In genomic region chr1:176996166-176996565, GRCm38 (mm10) we compare ENCODE assay signal across 9 mouse cellular contexts.
A peak's percentile ranks its signal among the peaks of the same experiment; 100 is the strongest.
DNase-seq lines count a peak whose midpoint lies in the region; ATAC-seq and TF ChIP-seq lines count a peak whose summit lies in the region.
"Had no signal": no experiment of that assay in that cellular context is flagged by ENCODE, and none has a peak within 500 bp of the region (broad histone marks: within the 10 kb centered on the region; RNA-seq: fewer than 3 reads in every experiment).

No protein-coding gene starts in this region.

- no peak overlapping the region; the same call in 1 of the 2 replicates for H3K27ac ChIP-seq in midbrain, embryonic 11.5 days (ENCODE audit: low read depth, low read length)
- H3K27ac ChIP-seq in midbrain, postnatal 0 days (ENCODE audit: low read depth, low read length), result no peak overlapping the region
- peak overlapping the region; percentile 86 for H3K27ac ChIP-seq in embryonic facial prominence, embryonic 10.5 days (replicated peaks)
- H3K27ac ChIP-seq in forebrain, embryonic 15.5 days (replicated peaks), result peak overlapping the region; percentile 99
- 0 out of 2 replicates have a peak overlapping the region, but pooled peaks have one; percentile 89 for H3K27ac ChIP-seq in midbrain, embryonic 13.5 days
- H3K27ac ChIP-seq: lung, embryonic 15.5 days had no signal

- peak; percentile 85 for DNase-seq in midbrain, embryonic 11.5 days (ENCODE audit: low spot score, missing footprints)
- no peak for DNase-seq in midbrain, postnatal 0 days (ENCODE audit: low spot score)
- DNase-seq in embryonic facial prominence, embryonic 10.5 days (ENCODE audit: low spot score), result no peak
- no peak for DNase-seq in adrenal gland, adult (ENCODE audit: inconsistent age in 2 of 2, low spot score in 1 of 2)
- DNase-seq in kidney, adult 11 months, result no peak
- DNase-seq: adrenal gland, postnatal 25 days had no signal

- H3K4me2 ChIP-seq in midbrain, embryonic 11.5 days, result no peak overlapping the region
- H3K4me2 ChIP-seq in midbrain, postnatal 0 days (ENCODE audit: low read depth, low read length, poor library complexity, severe bottlenecking), result no peak overlapping the region
- no peak overlapping the region for H3K4me2 ChIP-seq in forebrain, embryonic 15.5 days (replicated peaks)
- H3K4me2 ChIP-seq in midbrain, embryonic 13.5 days (replicated peaks), result no peak overlapping the region

- no peak overlapping the region; the same call in 1 of the 2 replicates for H3K9ac ChIP-seq in midbrain, embryonic 11.5 days (ENCODE audit: low read length)
- no peak overlapping the region for H3K9ac ChIP-seq in midbrain, postnatal 0 days (replicated peaks; ENCODE audit: low read length, poor library complexity, severe bottlenecking)
- H3K9ac ChIP-seq in forebrain, embryonic 15.5 days (replicated peaks), result no peak overlapping the region
- no peak overlapping the region for H3K9ac ChIP-seq in midbrain, embryonic 13.5 days (replicated peaks)
- H3K9ac ChIP-seq: lung, embryonic 15.5 days had no signal

- no peak for ATAC-seq in midbrain, embryonic 11.5 days (ENCODE audit: low FRiP score)
- ATAC-seq in midbrain, postnatal 0 days (ENCODE audit: low FRiP score), result no peak
- no peak for ATAC-seq in forebrain, embryonic 15.5 days (replicated peaks)
- ATAC-seq in midbrain, embryonic 13.5 days, result no peak

- no peaks in the 10 kb centered on the region for H3K9me3 ChIP-seq in midbrain, embryonic 11.5 days (ENCODE audit: control insufficient read depth, low read length)
- H3K9me3 ChIP-seq in midbrain, postnatal 0 days (ENCODE audit: low read length), result no peaks in the 10 kb centered on the region
- H3K9me3 ChIP-seq in embryonic facial prominence, embryonic 10.5 days, result no peaks in the 10 kb centered on the region
- H3K9me3 ChIP-seq in forebrain, embryonic 15.5 days, result no peaks in the 10 kb centered on the region
- H3K9me3 ChIP-seq in midbrain, embryonic 13.5 days, result no peaks in the 10 kb centered on the region
- H3K9me3 ChIP-seq: lung, embryonic 15.5 days had no signal

- H3K4me1 ChIP-seq in midbrain, embryonic 11.5 days (ENCODE audit: control insufficient read depth, insufficient read depth, low read length), result peaks cover 68% of the 10 kb centered on the region
- peaks cover 20% of the 10 kb centered on the region for H3K4me1 ChIP-seq in midbrain, postnatal 0 days (ENCODE audit: insufficient read depth, low read length)
- peaks cover 69% of the 10 kb centered on the region for H3K4me1 ChIP-seq in embryonic facial prominence, embryonic 10.5 days
- H3K4me1 ChIP-seq in forebrain, embryonic 15.5 days, result peaks cover 72% of the 10 kb centered on the region
- H3K4me1 ChIP-seq in midbrain, embryonic 13.5 days (replicated peaks), result peaks cover 72% of the 10 kb centered on the region

- no peaks in the 10 kb centered on the region for H3K36me3 ChIP-seq in midbrain, embryonic 11.5 days (ENCODE audit: control insufficient read depth, insufficient read depth, low read length)
- H3K36me3 ChIP-seq in midbrain, postnatal 0 days (ENCODE audit: insufficient read depth, low read length), result no peaks in the 10 kb centered on the region
- H3K36me3 ChIP-seq in embryonic facial prominence, embryonic 10.5 days (replicated peaks), result no peaks in the 10 kb centered on the region
- no peaks in the 10 kb centered on the region for H3K36me3 ChIP-seq in forebrain, embryonic 15.5 days
- no peaks in the 10 kb centered on the region for H3K36me3 ChIP-seq in midbrain, embryonic 13.5 days
- H3K36me3 ChIP-seq: lung, embryonic 15.5 days had no signal

- WGBS in midbrain, embryonic 11.5 days, result 76% methylated on average over 3 of the region's 3 CpGs
- 76% methylated on average over 3 of the region's 3 CpGs for WGBS in midbrain, postnatal 0 days
- WGBS in embryonic facial prominence, embryonic 10.5 days, result 84% methylated on average over 3 of the region's 3 CpGs
- WGBS in forebrain, embryonic 15.5 days, result 28% methylated on average over 3 of the region's 3 CpGs
- 72% methylated on average over 3 of the region's 3 CpGs for WGBS in midbrain, embryonic 13.5 days

- no peak overlapping the region for H3K4me3 ChIP-seq in midbrain, embryonic 11.5 days (ENCODE audit: low read depth, low read length)
- no peak overlapping the region for H3K4me3 ChIP-seq in midbrain, postnatal 0 days (ENCODE audit: low read depth, low read length)
- H3K4me3 ChIP-seq in embryonic facial prominence, embryonic 10.5 days, result no peak overlapping the region
- H3K4me3 ChIP-seq in forebrain, embryonic 15.5 days, result no peak overlapping the region
- no peak overlapping the region for H3K4me3 ChIP-seq in midbrain, embryonic 13.5 days (replicated peaks)
- H3K4me3 ChIP-seq: lung, embryonic 15.5 days had no signal

- no peaks in the 10 kb centered on the region for H3K27me3 ChIP-seq in midbrain, embryonic 11.5 days (ENCODE audit: control insufficient read depth, insufficient read depth, low read length)
- H3K27me3 ChIP-seq in midbrain, postnatal 0 days (ENCODE audit: insufficient read depth, low read length), result no peaks in the 10 kb centered on the region
- H3K27me3 ChIP-seq in embryonic facial prominence, embryonic 10.5 days (replicated peaks; ENCODE audit: low read depth, poor library complexity, severe bottlenecking), result peaks cover 9% of the 10 kb centered on the region
- no peaks in the 10 kb centered on the region for H3K27me3 ChIP-seq in forebrain, embryonic 15.5 days
- H3K27me3 ChIP-seq in midbrain, embryonic 13.5 days, result no peaks in the 10 kb centered on the region
- H3K27me3 ChIP-seq: lung, embryonic 15.5 days had no signal

- no peak for TF ChIP-seq CTCF in midbrain, postnatal 0 days (IDR thresholded peaks at IDR 0.05)

Comparison
In these comparisons a context has a peak if more than half of its experiments do, and no peak if none do; other contexts are left out.
1. H3K27ac ChIP-seq: peak in embryonic facial prominence, embryonic 10.5 days (single experiment), forebrain, embryonic 15.5 days (single experiment) and midbrain, embryonic 13.5 days (single experiment); none in midbrain, embryonic 11.5 days (single experiment) and midbrain, postnatal 0 days (single experiment).